Mouse (Mus musculus): ENCODE data around the gene Blm. TPM values are rescaled to one million over a fixed set of nuclear protein-coding genes. Genes with fewer than 3 reads are reported as not detected.

Blm gene
- polyA plus RNA-seq, 1 experiment from 2014 or later: 14.8 TPM

DNA sequence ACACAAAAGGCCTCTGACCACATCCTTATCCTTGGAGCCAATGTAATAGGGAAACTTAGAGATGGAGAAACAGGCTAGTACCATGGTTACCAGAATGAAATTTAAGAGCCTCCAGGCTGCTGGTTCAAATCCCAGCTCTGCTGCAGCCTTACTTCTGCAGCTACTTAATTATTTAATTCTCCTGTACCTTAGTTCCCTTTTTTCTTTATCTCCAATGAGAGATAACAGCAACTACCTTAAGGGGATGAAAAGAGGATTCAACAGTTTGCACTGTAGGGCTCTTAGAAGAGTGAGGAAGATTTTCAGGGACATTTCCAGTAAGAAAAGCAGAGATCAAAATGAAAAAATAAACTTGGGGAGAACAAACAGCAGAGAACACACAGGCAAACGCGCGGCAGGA, 30.0 kb downstream of the Blm start:
- Histone ChIP-seq H3K4me3 (replicated peaks; ENCODE audit: low read length) (no peak overlapping the region), H3K9ac (replicated peaks; ENCODE audit: low read depth, low read length) (no peak overlapping the region), H3K27me3 (replicated peaks; ENCODE audit: control insufficient read depth, insufficient read depth, low read length) (no peaks in the 10 kb centered on the region), H3K27ac (ENCODE audit: low read length) (no peak overlapping the region), H3K9me3 (ENCODE audit: control insufficient read depth, low read length) (no peaks in the 10 kb centered on the region; the same call in 1 of the 2 replicates), H3K36me3 (ENCODE audit: control insufficient read depth, insufficient read depth) (peaks cover 8% of the 10 kb centered on the region), H3K4me2 (ENCODE audit: low read length) (no peak overlapping the region), H3K4me1 (replicated peaks; ENCODE audit: control insufficient read depth, insufficient read depth, low read length) (no peaks in the 10 kb centered on the region)
- WGBS: 96% methylated on average over 3 of the region's 3 CpGs
- ATAC-seq: no peak

DNA sequence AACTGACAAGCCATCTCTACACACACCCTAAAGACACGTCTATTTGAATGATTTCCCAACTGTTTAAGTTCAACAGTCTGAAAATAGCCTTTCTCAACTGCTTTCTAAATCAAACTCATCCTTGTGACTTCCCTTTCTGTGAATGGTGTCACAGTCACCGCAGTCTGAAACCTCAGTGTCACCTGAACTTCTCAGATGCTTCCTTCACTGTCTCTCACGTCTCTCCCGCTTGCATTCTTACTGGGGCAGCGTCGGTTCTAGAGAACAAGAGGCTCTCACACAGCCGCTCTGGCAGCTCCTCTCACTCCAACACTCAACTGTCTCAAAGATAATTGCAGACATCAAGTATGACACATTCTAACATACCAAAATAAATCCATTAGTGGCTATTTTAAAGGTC, 33.9 kb downstream of the Blm start:
- Histone ChIP-seq H3K36me3 (ENCODE audit: control insufficient read depth, insufficient read depth) (peaks cover 5% of the 10 kb centered on the region), H3K9ac (replicated peaks; ENCODE audit: low read depth, low read length) (no peak overlapping the region), H3K4me1 (replicated peaks; ENCODE audit: control insufficient read depth, insufficient read depth, low read length) (no peaks in the 10 kb centered on the region), H3K27me3 (replicated peaks; ENCODE audit: control insufficient read depth, insufficient read depth, low read length) (no peaks in the 10 kb centered on the region), H3K4me3 (replicated peaks; ENCODE audit: low read length) (no peak overlapping the region), H3K27ac (ENCODE audit: low read length) (no peak overlapping the region), H3K4me2 (ENCODE audit: low read length) (no peak overlapping the region), H3K9me3 (ENCODE audit: control insufficient read depth, low read length) (no peaks in the 10 kb centered on the region)
- no peak for ATAC-seq
- WGBS: 87% methylated on average over 7 of the region's 7 CpGs

DNA sequence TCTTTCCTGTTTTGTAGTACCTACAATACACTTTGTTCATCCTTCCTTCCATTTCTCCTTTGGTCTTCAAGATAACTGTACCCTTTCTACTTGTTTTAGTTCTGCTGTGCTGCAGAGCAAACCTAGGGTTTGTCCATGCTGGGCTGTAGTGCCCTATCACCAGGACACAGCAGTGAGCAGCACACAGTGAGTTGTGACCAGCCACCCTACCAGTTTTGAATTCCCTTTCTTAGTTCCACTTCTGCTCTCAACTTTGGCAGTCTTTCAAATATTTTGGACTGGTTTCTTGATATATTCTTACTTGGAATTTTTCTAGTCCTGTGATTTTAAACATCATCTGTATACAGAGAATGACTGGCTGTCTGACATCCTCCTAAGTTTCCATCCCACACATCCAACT, 34.8 kb downstream of the Blm start:
- Histone ChIP-seq H3K9ac (replicated peaks; ENCODE audit: low read depth, low read length) (no peak overlapping the region), H3K4me1 (replicated peaks; ENCODE audit: control insufficient read depth, insufficient read depth, low read length) (no peaks in the 10 kb centered on the region), H3K36me3 (ENCODE audit: control insufficient read depth, insufficient read depth) (peaks cover 3% of the 10 kb centered on the region; the same call in 1 of the 2 replicates)

DNA sequence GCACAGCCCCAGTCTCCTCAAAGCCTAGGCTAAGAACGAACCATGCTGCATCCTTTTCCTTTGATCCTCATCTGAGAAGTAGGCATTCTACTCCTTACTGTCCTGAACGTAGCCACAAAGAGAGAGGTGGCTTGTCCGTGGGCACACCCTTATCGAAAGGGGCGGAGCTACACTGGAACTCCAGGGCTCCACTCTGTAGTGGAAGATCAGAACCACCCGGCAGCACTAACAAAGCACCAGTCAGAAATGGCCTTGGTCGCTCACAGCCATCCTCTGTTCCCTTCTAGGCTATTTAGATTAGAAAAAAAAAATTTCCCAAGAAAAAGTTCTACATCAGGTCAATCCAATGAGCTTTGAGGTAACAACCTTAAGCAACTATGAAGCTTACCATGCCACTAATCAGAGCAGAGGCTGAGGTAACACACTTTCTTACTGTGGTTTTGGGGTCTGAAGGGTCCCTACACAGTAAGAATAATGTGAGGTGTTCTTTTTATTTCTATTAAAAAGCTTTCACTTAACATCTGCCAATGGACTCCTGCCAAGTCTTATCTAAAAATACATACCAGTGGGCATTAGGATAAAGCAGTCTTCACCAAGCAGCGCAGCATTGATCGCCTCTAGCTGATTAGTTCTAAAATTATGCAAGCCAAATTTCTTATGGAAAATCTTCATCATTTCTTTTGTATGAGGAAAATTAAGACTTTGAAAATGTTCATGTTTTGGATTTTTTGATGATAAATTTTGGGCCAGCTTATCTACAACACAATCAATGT, 35.5 kb downstream of the Blm start:
- WGBS: 83% methylated on average over 9 of the region's 9 CpGs
- Histone ChIP-seq H3K9ac (replicated peaks; ENCODE audit: low read depth, low read length) (no peak overlapping the region), H3K36me3 (ENCODE audit: control insufficient read depth, insufficient read depth) (peaks cover 3% of the 10 kb centered on the region; the same call in 1 of the 2 replicates)

More for the DNA sequence above, 34.8 kb downstream of the Blm start:
- no peak overlapping the region for H3K4me3 ChIP-seq (replicated peaks; ENCODE audit: low read length)
- no peak overlapping the region for H3K4me2 ChIP-seq (ENCODE audit: low read length)
- no peak overlapping the region for H3K27ac ChIP-seq (ENCODE audit: low read length)
- no peaks in the 10 kb centered on the region for H3K9me3 ChIP-seq (ENCODE audit: control insufficient read depth, low read length)
- no peak for ATAC-seq
- H3K27me3 ChIP-seq (replicated peaks; ENCODE audit: control insufficient read depth, insufficient read depth, low read length): no peaks in the 10 kb centered on the region

DNA sequence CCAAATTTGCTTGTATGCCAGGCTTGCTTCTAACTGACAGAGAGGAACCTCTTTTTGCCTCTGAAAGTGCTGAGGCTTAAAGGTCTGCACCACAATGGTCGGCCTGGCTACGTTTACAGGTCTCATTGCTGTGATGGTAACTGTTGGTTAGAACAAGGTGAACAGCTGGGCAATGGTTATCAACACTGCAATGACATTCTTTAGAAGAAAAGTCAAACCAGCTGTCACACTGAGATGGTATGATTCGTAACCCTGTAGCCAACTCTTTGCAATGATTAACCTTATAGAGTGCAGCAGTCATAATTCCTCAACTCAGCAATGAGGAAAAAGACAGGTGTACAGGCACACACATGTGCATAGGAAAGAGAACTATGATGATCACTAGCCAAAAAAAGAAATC, 38.3 kb downstream of the Blm start:
- no peak for ATAC-seq
- Histone ChIP-seq H3K36me3 (ENCODE audit: control insufficient read depth, insufficient read depth) (peaks cover 5% of the 10 kb centered on the region; the same call in 1 of the 2 replicates), H3K4me1 (replicated peaks; ENCODE audit: control insufficient read depth, insufficient read depth, low read length) (no peaks in the 10 kb centered on the region), H3K4me3 (replicated peaks; ENCODE audit: low read length) (no peak overlapping the region), H3K9ac (replicated peaks; ENCODE audit: low read depth, low read length) (no peak overlapping the region), H3K9me3 (ENCODE audit: control insufficient read depth, low read length) (no peaks in the 10 kb centered on the region), H3K27ac (ENCODE audit: low read length) (no peak overlapping the region), H3K4me2 (ENCODE audit: low read length) (no peak overlapping the region), H3K27me3 (replicated peaks; ENCODE audit: control insufficient read depth, insufficient read depth, low read length) (no peaks in the 10 kb centered on the region)
- WGBS: 83% methylated on average over 3 of the region's 3 CpGs

More for the DNA sequence above, 35.5 kb downstream of the Blm start:
- H3K27ac ChIP-seq (ENCODE audit: low read length): no peak overlapping the region
- no peaks in the 10 kb centered on the region for H3K4me1 ChIP-seq (replicated peaks; ENCODE audit: control insufficient read depth, insufficient read depth, low read length)
- H3K9me3 ChIP-seq (ENCODE audit: control insufficient read depth, low read length): no peaks in the 10 kb centered on the region
- H3K4me2 ChIP-seq (ENCODE audit: low read length): no peak overlapping the region
- ATAC-seq: no peak
- no peaks in the 10 kb centered on the region for H3K27me3 ChIP-seq (replicated peaks; ENCODE audit: control insufficient read depth, insufficient read depth, low read length)
- no peak overlapping the region for H3K4me3 ChIP-seq (replicated peaks; ENCODE audit: low read length)

DNA sequence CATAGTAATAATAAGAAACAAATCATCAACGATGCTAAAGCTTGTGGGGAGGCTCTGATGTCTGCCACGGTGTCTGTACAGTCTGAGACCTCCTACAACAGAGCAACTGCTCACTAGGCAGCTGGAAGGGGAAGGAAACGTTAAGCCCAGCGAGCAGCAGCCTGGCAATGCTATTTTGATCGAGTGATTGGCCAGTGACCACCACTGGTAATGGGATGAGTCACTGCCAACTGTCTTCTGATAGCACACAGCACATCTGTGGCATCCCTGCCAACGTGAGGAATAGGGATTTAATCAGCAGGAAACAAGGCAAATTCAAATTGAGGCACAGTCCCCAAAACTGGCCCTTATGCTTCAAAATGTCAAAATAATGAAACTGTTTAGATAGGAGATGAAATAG, 39.7 kb downstream of the Blm start:
- peaks cover 5% of the 10 kb centered on the region; the same call in 1 of the 2 replicates for H3K36me3 ChIP-seq (ENCODE audit: control insufficient read depth, insufficient read depth)
- 88% methylated on average over 6 of the region's 6 CpGs for WGBS
- H3K27me3 ChIP-seq (replicated peaks; ENCODE audit: control insufficient read depth, insufficient read depth, low read length): no peaks in the 10 kb centered on the region
- H3K4me1 ChIP-seq (replicated peaks; ENCODE audit: control insufficient read depth, insufficient read depth, low read length): no peaks in the 10 kb centered on the region
- H3K4me3 ChIP-seq (replicated peaks; ENCODE audit: low read length): no peak overlapping the region
- H3K4me2 ChIP-seq (ENCODE audit: low read length): no peak overlapping the region
- H3K9me3 ChIP-seq (ENCODE audit: control insufficient read depth, low read length): no peaks in the 10 kb centered on the region
- no peak overlapping the region for H3K27ac ChIP-seq (ENCODE audit: low read length)
- no peak for ATAC-seq
- H3K9ac ChIP-seq (replicated peaks; ENCODE audit: low read depth, low read length): no peak overlapping the region

DNA sequence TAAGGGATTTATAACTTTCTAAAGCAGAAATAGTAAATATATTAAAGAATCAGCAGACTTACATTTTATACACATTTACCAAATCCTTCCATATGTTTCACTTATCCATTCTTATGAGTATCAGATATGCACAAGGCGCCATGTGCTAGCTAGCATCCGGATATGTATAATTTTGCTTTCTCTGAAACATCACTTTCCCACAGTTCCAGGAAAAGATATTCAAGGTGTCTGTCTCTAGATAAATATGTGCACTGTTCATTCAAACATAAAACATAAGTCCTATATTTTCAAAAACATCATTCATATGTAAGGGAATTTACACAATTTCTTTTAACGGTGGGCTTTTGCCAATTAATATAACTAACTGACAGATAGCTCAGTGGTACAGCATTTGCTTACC, 42.9 kb downstream of the Blm start:
- Histone ChIP-seq H3K27me3 (replicated peaks; ENCODE audit: control insufficient read depth, insufficient read depth, low read length) (no peaks in the 10 kb centered on the region), H3K4me1 (replicated peaks; ENCODE audit: control insufficient read depth, insufficient read depth, low read length) (no peaks in the 10 kb centered on the region), H3K27ac (ENCODE audit: low read length) (no peak overlapping the region), H3K4me3 (replicated peaks; ENCODE audit: low read length) (no peak overlapping the region), H3K36me3 (ENCODE audit: control insufficient read depth, insufficient read depth) (peaks cover 5% of the 10 kb centered on the region; the same call in 1 of the 2 replicates), H3K4me2 (ENCODE audit: low read length) (no peak overlapping the region), H3K9ac (replicated peaks; ENCODE audit: low read depth, low read length) (no peak overlapping the region), H3K9me3 (ENCODE audit: control insufficient read depth, low read length) (no peaks in the 10 kb centered on the region)
- no peak for ATAC-seq
- 92% methylated on average over 3 of the region's 3 CpGs for WGBS

DNA sequence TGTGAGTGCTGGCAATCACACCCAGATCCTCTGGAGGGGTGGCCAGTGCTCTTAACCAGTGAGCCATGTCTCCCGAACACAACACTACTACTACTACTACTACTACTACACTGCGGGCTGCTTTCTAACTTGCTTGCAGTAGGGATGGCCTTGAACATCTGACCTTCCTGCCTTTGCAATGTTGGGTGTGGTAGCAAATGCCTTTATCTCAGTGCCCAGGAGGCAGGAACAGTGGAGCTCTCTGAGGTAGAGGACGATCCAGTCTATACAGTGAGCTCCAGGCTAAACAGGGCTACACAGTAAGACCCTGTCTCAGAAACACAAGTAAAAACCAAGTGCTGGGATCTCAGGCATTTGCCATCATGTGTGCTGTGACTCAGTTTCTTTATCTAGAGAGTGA, 43.8 kb downstream of the Blm start:
- Histone ChIP-seq H3K36me3 (ENCODE audit: control insufficient read depth, insufficient read depth) (peaks cover 5% of the 10 kb centered on the region; the same call in 1 of the 2 replicates), H3K4me1 (replicated peaks; ENCODE audit: control insufficient read depth, insufficient read depth, low read length) (no peaks in the 10 kb centered on the region), H3K4me3 (replicated peaks; ENCODE audit: low read length) (no peak overlapping the region), H3K27ac (ENCODE audit: low read length) (no peak overlapping the region), H3K4me2 (ENCODE audit: low read length) (no peak overlapping the region), H3K9ac (replicated peaks; ENCODE audit: low read depth, low read length) (no peak overlapping the region), H3K27me3 (replicated peaks; ENCODE audit: control insufficient read depth, insufficient read depth, low read length) (no peaks in the 10 kb centered on the region), H3K9me3 (ENCODE audit: control insufficient read depth, low read length) (no peaks in the 10 kb centered on the region)
- ATAC-seq: no peak
- 89% methylated on average over 3 of the region's 3 CpGs for WGBS

DNA sequence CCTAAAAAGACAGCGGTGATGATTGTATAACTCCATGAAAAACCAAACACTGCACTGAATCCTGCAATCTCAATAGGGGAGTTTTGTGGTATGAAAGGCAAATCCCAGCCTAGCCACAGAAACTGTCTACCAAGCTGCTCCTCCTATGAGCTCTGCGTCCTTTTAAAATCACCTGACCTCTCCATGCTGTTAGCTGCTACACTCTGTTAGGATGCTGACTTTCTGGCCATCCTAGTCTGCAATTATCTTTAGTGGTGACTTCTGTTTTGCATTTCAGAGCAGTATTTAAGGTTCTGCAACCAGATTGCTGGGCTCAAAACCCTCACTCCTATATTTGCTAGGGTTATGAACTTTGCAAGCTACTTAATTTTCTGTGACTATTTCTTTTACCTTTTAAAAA, 44.6 kb downstream of the Blm start:
- Histone ChIP-seq H3K36me3 (ENCODE audit: control insufficient read depth, insufficient read depth) (peaks cover 5% of the 10 kb centered on the region; the same call in 1 of the 2 replicates), H3K9ac (replicated peaks; ENCODE audit: low read depth, low read length) (no peak overlapping the region), H3K27ac (ENCODE audit: low read length) (no peak overlapping the region), H3K4me2 (ENCODE audit: low read length) (no peak overlapping the region), H3K9me3 (ENCODE audit: control insufficient read depth, low read length) (no peaks in the 10 kb centered on the region), H3K27me3 (replicated peaks; ENCODE audit: control insufficient read depth, insufficient read depth, low read length) (no peaks in the 10 kb centered on the region), H3K4me3 (replicated peaks; ENCODE audit: low read length) (no peak overlapping the region), H3K4me1 (replicated peaks; ENCODE audit: control insufficient read depth, insufficient read depth, low read length) (no peaks in the 10 kb centered on the region)
- 92% methylated on average over 2 of the region's 2 CpGs for WGBS
- ATAC-seq: no peak

Data from forebrain, embryonic 16.5 days (tissue).